Mouse (Mus musculus) limb, embryonic 12.5 days (tissue): ENCODE data around the gene Xlr5c. TPM values are rescaled to one million over a fixed set of nuclear protein-coding genes. Genes with fewer than 3 reads are reported as not detected.
"Not testable (repeated sequence)": the region's sequence is repeated elsewhere in the genome, so short reads cannot be mapped to it uniquely, and the experiment has no call there.

ENCODE experiments used
- ATAC-seq: fragments of 200-750 bp; cut with Nextera tagmentation; 2 replicates; pipeline ENCODE4 v1.8.0; 2017; ENCODE audit warnings: low read depth, moderate TSS enrichment; ENCODE audit not compliant: insufficient number of reproducible peaks, insufficient read depth, low FRiP score, low TSS enrichment
- H3K27ac ChIP-seq: fragments of 300-500 bp; sonication (generic); 2 replicates; pipeline ENCODE4 v1.5.1; 2016; ENCODE audit warnings: mild to moderate bottlenecking, moderate library complexity
- H3K27me3 ChIP-seq: fragments of 300-500 bp; sonication (generic); 2 replicates; pipeline ENCODE4 v1.6.1; 2016; ENCODE audit warnings: mild to moderate bottlenecking, moderate library complexity
- H3K36me3 ChIP-seq: fragments of 300-500 bp; sonication (generic); 2 replicates; pipeline ENCODE4 v1.6.1; 2016; ENCODE audit warnings: mild to moderate bottlenecking, moderate library complexity
- H3K4me1 ChIP-seq: fragments of 300-500 bp; sonication (generic); replicated peaks from 2 replicates; pipeline ENCODE4 v1.6.1; 2016
- H3K4me2 ChIP-seq: fragments of 300-500 bp; sonication (generic); 2 replicates; pipeline ENCODE4 v1.6.1; 2016; ENCODE audit warnings: mild to moderate bottlenecking, moderate library complexity
- H3K4me3 ChIP-seq: fragments of 300-500 bp; sonication (generic); replicated peaks from 2 replicates; pipeline ENCODE4 v1.5.1; 2016; ENCODE audit warnings: mild to moderate bottlenecking
- H3K9ac ChIP-seq: fragments of 300-500 bp; sonication (generic); replicated peaks from 2 replicates; pipeline ENCODE4 v1.6.1; 2016; ENCODE audit warnings: mild to moderate bottlenecking, moderate library complexity
- H3K9me3 ChIP-seq: fragments of 300-500 bp; sonication (generic); 2 replicates; pipeline ENCODE4 v1.6.1; 2016; ENCODE audit warnings: mild to moderate bottlenecking, moderate library complexity
- WGBS: fragments of 180-500 bp; shearing (Covaris S2); methylation state at CpG from one replicate; pipeline ENCODE4 v1.1.7; 2016; 5-methylcytosine and 5-hydroxymethylcytosine counted together
- polyA plus RNA-seq: library from polyadenylated mRNA; unstranded; fragments of >200 nt; fragmentation: Nextera tagmentation; extraction: Ambion mirVana; gene quantifications from 2 replicates; pipeline ENCODE4 v1.2.1, GENCODE M21; 2016

The Xlr5c gene
- polyA plus RNA-seq, 1 experiment from 2014 or later, result not detected

DNA sequence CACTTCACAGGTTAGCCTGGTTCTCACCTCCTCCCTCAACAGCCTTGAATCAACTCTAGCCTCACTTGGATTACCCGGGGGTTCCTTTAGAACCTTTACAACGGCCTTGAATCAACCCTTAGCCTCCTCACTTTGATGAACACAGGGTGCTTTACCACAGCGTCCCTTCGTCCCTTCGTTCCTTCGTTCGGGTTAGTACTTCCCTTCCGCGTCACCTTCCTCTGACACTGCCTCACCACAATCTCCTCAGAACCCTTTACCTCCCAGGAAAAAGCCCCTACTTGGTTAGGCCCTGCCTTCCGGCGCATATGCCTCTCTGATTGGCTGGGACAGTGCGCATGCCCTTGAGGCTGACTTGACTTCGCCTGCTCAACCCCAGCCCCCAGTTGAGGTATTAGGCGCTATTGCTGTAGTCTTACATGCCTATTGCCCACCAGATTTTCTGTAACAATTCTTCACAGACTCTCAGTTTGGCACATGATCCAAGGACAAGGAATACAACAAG lies 49.9 kb downstream of the Xlr5c start, which contains the start of gene Xlr4c:
Gene Xlr4c, minus strand, starts transcription at position 310 of the 505 bp plus-strand sequence.
- not testable (repeated sequence) for H3K36me3 ChIP-seq, H3K4me3 ChIP-seq, H3K27ac ChIP-seq, H3K4me1 ChIP-seq, H3K27me3 ChIP-seq, ATAC-seq, H3K9ac ChIP-seq, H3K4me2 ChIP-seq, H3K9me3 ChIP-seq
- 86% methylated on average over 14 of the region's 14 CpGs for WGBS

Other genes with a start within 250 kb of the Xlr5c start
- 0.26 and 0.27 TPM in 2 replicates for gene Pnma3, start 228.2 kb downstream of the Xlr5c start, polyA plus RNA-seq
- 0.65 and 0.87 TPM in 2 replicates for gene Xlr4a, start 210.5 kb downstream of the Xlr5c start, polyA plus RNA-seq
- gene Xlr3a, start 195.9 kb downstream of the Xlr5c start, polyA plus RNA-seq, result 3.8 and 5.0 TPM in 2 replicates
- 0.08 TPM in 1 of 2 replicates, not detected in the other for gene Gm14685, start 175.9 kb downstream of the Xlr5c start, polyA plus RNA-seq
- not detected in 2 replicates for gene Xlr5b, start 144.2 kb downstream of the Xlr5c start, polyA plus RNA-seq
- gene DXBay18, start 143.5 kb downstream of the Xlr5c start, polyA plus RNA-seq, result not detected in 2 replicates
- gene Spin2d, start 116.0 kb downstream of the Xlr5c start, polyA plus RNA-seq, result not detected in 2 replicates
- gene Xlr3b, start 100.8 kb downstream of the Xlr5c start, polyA plus RNA-seq, result 14.4 and 15.3 TPM in 2 replicates
- 0.67 and 0.73 TPM in 2 replicates for gene Xlr4b, start 78.6 kb downstream of the Xlr5c start, polyA plus RNA-seq
- gene F8a, start 64.7 kb downstream of the Xlr5c start, polyA plus RNA-seq, result 11.3 and 11.4 TPM in 2 replicates
- not detected in 2 replicates for gene Xlr4c, start 49.8 kb downstream of the Xlr5c start, polyA plus RNA-seq
- 0.16 and 0.40 TPM in 2 replicates for gene Xlr3c, start 27.6 kb downstream of the Xlr5c start, polyA plus RNA-seq
- not detected in 2 replicates for gene Xlr5a, start within 50 bp of the Xlr5c start, polyA plus RNA-seq
- not detected in 2 replicates for gene Gm45015, start 43.9 kb upstream of the Xlr5c start, polyA plus RNA-seq
- gene Zfp275, start 49.6 kb upstream of the Xlr5c start, polyA plus RNA-seq, result 23.1 and 26.1 TPM in 2 replicates
- gene Gm18336, start 105.8 kb upstream of the Xlr5c start, polyA plus RNA-seq, result not detected in 2 replicates
- gene Zfp92, start 118.1 kb upstream of the Xlr5c start, polyA plus RNA-seq, result 0.28 and 0.36 TPM in 2 replicates
- not detected in 2 replicates for gene Trex2, start 142.4 kb upstream of the Xlr5c start, polyA plus RNA-seq
- 83.9 and 87.7 TPM in 2 replicates for gene Haus7, start 166.1 kb upstream of the Xlr5c start, polyA plus RNA-seq
- gene Bgn, start 190.6 kb upstream of the Xlr5c start, polyA plus RNA-seq, result 16.7 and 23.4 TPM in 2 replicates
- gene Atp2b3, start 210.1 kb upstream of the Xlr5c start, polyA plus RNA-seq, result 0.19 and 0.22 TPM in 2 replicates